Mouse (Mus musculus): ENCODE results near the gene Ext2. TPM values are rescaled to one million over a fixed set of nuclear protein-coding genes. Genes with fewer than 3 reads are reported as not detected.

The Ext2 gene
- total RNA-seq, 1 experiment from 2014 or later = 78.2 TPM

- DNase-seq = peak; percentile 2
These were observed 15.7 kb downstream of the Ext2 start for GRCm38 (mm10) chr2:93806487-93807201.

- peak; percentile 12 for DNase-seq
These were observed 16.8 kb downstream of the Ext2 start for GRCm38 (mm10) chr2:93805523-93805922.

- DNase-seq = peak; percentile 1
These were observed 17.3 kb downstream of the Ext2 start for GRCm38 (mm10) chr2:93805066-93805465.

- no peak for DNase-seq
These were observed 19.4 kb downstream of the Ext2 start for GRCm38 (mm10) chr2:93802947-93803346.

DNA sequence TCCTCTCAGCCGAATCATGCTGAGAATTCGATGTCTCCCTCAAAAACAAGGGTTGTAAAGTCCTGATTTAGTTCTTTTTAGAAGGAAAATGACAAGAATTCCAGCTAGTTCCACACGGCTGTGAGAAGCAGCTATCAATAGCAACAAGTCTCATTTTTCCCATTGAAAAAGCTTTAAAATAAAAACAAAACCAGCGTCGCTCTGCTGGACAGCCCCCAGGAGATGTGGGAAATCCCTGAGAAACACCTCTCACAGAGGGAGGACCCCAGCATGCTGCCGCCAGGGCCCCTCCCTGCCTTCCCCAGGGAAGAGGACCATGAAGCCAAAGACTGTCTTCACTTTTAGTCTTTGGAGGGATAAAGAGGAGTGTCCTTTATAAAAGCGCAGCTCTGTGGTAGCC lies 21.3 kb downstream of the Ext2 start:
- no peak for DNase-seq

DNA sequence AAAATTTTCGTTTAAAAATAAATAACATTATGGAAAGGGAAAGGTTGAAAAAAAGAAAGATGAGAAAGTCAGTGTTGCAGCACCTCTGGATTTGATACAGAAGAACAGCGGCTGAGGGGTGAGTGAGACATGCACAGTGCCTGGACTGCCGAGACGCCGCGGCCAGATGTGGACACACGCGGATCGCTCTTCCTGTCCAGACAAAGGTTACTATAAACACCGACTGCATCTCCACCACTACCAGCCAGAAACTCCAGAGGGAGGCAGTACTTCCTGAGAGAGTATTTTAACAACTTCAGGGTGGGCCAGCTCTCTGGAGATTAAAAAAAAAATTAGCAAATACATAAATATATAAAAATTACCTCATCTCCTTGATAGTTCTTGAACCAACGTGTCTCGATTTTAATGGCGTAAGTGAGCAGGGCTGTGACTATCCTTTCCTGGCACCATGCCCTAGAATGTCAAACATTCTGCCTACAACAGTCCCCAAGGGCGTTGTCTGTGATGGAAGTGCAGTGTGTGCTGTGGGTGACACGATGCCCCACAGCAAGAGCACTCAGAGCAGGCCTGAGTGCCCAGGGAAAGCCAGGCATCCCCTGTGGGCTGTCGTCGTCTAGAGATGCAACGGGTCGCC lies 25.1 kb downstream of the Ext2 start:
- peak; percentile 49 for DNase-seq

DNA sequence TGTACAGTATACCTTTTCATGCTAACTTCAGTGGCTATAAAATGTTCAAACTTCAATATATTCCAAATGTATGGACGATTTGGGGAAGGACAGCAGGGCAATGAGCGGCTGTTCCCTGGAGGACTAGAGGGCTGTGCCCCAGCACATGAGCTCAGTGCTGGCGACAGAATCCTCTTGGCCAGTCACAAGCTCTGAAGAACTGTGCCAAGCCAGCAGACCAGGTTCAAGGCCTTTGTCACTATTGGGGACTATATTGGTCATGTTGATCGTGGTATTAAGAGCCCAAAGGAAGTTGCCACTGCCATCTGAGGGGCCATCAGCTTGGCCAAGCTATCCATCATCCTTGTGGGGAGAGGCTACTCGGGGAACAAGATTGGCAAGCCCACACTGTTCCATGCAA lies 28.0 kb downstream of the Ext2 start:
- peak; percentile 47 for DNase-seq

GRCm38 (mm10) chr2:93791516-93792499 lies 30.6 kb downstream of the Ext2 start:
- DNase-seq = peak; percentile 75

GRCm38 (mm10) chr2:93790798-93791345 lies 31.5 kb downstream of the Ext2 start:
- DNase-seq = no peak

DNA sequence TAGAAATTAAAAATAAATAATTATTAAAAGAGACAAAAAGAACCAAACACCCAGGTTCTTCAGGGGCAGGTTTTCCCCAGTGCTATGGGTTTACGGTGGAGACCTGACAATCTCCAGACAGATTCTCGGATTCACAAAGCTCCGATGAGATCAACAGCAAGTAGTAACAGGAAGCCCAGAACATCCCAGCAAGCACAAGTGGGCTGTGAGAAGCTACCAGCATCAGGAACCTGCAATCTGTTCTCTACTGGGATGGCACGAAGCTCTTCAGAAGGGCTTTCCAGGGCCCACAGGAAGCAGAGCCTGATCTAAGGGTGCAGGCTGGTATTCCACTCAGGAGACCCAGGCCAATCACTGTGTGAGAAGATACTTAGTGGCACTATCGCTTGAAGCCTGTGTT lies 33.8 kb downstream of the Ext2 start:
- DNase-seq = no peak

DNA sequence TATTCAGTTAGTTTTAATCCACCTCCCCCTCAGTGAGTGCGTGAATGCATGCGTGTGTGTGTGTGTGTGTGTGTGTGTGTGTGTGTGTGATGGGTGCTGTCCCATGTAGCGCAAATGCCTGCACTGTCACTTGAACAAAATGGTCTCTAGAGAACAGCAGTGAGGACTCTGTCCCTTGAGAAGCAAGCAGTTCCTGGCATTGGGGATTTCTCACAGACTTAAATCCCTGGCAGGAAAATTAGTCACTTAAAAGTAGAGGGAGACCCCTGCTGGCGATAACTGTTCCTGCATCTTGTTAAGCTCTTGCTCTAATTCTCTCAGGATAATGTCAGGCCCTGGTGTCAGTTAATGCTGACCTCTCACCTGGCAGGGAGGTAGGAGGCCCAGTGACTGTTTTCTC lies 36.2 kb downstream of the Ext2 start:
- peak; percentile 78 for DNase-seq

GRCm38 (mm10) chr2:93785432-93785798 lies 37.0 kb downstream of the Ext2 start:
- no peak for DNase-seq

DNA sequence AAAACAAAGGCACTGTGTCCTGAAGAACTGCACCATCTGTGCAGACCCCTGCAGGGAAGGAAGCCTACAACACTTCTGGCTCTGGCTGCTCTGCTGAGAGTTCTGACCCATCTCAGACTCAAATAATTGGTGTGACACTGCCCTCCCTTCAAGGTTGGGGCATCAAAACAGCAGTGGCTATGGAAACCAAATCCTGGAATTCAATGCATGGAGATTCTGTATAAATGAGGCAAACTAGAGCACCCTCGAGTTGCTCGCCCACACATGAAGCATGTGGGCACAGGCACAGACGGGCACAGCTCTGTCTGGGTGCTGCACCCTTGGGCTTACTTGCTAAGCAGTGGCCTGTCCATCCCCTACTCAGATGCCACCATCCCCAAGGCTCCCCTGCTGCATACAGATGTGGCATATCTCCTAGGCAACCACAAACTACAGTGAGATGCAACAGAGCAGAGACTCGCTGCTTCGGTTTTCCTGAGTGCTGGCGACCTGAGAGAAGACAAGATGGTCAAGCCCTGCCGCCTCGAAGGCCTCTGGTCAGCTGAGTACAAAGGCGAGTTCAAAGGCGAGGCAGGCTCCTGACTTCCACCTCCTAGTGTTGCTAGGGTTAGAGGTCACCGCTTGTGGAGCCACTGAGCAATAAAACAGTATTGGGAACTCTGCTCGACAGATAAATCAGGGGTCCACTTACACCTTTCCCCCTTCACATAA lies 37.5 kb downstream of the Ext2 start:
- no peak for DNase-seq

DNA sequence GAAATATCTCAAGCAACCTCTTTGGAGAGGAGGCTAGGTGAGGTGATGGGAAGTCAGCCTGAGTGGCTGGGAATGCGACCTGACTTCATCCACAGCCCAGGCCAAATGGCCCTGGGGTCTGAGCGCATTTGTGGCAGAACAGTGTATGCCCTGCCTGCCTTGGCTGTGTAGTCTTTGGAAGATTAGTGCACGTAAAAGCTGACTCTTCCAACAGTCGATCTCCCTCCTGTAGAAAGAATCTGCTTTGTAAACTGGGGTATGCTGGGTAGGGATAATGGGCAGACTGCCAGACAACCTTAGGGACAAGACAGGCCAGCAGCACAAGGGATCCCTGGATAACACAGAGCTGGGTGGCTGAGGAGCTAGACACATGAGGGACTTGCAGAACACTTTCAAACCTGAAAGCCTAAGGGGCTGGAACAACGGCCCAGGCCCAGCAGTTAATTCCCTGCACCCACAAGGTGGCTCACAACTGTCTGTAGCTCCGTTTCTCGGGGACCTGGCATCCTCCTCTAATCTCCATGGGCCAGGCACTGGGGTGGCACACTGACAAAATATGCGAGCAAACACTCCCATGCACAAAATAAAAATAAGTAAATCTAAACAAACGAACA lies 38.3 kb downstream of the Ext2 start:
- peak; percentile 1 for DNase-seq

GRCm38 (mm10) chr2:93782682-93783081 lies 39.7 kb downstream of the Ext2 start:
- no peak for DNase-seq

DNA sequence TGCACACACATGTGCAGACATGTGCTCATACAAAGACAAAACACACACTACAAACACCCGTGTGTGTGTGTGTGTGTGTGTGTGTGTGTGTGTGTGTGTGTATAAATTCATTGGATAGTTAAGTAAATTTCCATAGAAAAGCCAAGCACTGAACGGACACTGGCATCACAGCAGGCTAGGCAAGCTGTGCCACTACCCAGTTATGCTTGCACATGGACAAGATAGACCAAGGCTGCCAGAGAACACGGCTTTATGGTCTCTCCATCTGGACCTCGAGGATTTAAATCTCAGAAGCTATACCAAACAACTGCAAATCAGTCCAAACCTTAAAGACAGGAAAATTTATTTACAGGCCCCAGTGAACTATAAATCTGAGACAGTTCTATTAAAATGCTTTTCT lies 40.2 kb downstream of the Ext2 start:
- no peak for DNase-seq

- DNase-seq = peak; percentile 2
These were observed 41.8 kb downstream of the Ext2 start for GRCm38 (mm10) chr2:93780528-93780927.

DNA sequence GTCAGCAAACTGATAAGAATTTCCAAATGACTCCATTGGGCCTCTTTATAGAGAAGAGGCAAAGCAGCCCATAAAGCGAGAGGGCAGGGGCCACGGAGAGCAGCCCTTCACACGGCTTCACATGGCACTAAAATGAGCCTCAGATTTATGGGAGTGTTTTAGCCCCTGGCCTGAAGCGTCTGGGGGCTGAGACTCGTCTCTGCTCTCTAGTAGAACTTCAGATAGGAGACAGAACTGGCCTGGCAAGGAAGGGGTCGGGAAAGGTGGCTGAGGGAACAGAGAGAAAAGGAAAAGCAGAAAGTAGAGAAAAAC lies 42.5 kb downstream of the Ext2 start:
- peak; percentile 2 for DNase-seq

DNA sequence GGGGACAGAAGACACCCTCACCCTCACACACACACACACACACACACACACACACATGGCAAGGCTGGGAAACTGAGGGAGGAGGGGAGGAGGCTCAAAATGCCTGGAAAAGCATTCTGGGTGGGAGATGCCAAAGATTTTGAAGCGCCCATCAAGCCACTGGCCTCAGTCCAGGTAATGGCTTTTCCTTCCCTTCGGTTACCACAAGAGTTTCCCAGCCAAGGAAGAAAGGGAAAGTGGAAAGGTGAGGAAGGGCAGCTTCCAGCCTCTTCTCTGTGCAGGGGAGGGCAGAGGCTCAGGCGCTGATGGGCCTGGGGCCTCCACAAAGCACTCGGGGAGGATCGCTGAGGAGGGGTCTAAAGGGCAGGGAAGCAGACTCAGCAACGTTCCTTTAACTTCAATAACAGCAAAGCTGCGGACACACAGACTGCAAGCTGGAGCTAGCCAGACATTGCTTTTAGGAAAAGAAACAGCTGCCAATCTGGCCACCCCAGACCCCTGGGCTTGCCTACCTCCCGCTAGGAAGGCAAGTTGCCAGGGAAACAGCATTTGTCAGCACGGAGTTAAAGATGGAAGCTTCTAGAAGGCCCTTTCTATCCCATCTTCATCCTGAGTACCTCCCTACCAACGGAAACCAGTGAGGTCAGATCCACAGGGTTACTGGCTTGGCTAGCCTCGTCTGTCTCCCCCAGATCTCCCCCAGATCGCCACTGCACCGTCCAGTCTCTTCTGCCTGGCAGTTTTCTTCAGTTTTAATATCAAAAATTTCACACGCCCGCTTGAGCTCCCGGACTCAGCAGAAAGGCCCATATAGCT lies 43.1 kb downstream of the Ext2 start:
- DNase-seq = peak; percentile 2

DNA sequence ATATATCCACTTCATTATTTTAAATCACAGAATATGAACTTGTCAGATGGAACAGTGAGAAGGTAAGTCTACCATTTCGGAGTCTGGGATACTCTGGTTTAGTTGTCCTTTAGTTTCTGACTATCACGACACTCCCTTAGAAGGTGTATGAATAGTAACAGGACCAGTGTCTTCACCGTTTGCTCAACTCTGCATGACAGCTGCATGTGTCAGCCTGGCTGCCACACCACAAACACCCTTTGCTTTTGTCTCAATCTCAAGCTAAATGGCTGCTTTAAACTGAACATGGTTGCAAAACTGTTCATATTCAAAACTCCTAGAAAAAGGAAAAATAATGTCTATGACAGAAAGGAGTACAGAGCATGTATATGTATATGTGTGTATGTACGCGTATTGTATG lies 43.8 kb downstream of the Ext2 start:
- no peak for DNase-seq

DNA sequence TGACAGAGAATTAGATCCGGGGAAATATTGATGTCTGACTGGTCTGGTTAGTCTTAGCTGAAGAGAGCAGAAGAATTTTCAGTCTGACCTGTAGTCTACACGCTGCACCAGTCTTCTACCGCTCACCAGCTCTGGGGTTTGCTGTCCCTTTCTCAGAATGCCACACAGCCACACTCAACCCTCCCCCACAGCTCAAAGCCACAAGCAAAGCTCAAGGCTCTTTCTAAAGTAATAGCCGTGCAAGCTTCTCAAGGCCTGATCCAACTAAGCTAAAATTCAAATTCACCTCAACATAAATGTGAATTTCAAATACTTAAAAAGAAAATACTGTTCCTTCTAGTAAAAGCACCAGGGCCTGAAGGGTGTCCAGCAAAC lies 45.3 kb downstream of the Ext2 start:
- peak; percentile 58 for DNase-seq

All from adrenal gland, postnatal 14 days (tissue).